Mouse (Mus musculus) lung, postnatal 0 days (tissue): ENCODE results near the gene Mad2l1bp.

Source experiments
- CTCF ChIP-seq: IDR thresholded peaks from 2 replicates; pipeline ENCODE4 v1.5.1; 2016; ENCODE audit warnings: antibody characterized with exemption, mild to moderate bottlenecking
- EP300 ChIP-seq: IDR thresholded peaks from 2 replicates; pipeline ENCODE4 v1.6.1; 2016; ENCODE audit warnings: antibody characterized with exemption, mild to moderate bottlenecking, control low read depth

DNA sequence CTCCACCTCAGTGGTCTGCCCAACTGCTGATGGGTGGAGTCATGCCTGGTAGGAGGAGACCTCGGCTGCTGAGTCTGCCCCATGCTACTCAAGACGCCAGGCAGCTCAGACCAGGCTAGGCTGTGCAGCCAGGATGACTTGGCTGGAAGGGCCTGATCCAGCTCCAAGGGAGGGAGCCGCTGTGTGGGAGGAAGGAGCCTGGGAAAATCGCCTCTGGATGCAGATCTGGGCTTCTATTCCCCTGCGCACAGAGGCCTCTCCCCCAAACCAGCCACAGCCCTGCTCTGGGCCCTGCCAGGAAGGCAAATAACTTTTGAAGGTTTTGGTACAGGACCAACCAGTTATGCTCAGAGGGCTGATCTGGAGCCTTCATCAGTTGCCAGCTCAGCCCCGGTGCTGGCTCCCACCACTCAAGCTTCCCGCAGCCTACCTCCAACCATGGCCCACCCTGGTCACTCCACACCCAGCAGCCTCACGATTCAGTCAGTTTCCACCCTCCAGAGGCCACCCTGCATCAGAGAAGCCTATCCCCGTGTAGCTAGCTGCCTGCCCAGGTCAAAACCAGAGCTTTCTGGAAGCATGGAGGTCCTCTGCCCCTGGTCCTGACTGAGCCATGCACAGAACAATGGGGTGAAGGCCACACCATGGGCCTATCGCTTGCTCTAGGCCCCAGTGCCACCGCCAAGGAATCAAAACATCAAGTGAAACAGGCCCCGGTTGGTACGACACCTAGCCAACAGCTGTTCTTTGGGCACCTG is 23.4 kb downstream of the Mad2l1bp start:
- TF ChIP-seq CTCF, result no peak
- TF ChIP-seq EP300, result no peak
